Mouse (Mus musculus) G1E (cell line): ENCODE results near the gene Cerk. TPM values are rescaled to one million over a fixed set of nuclear protein-coding genes. Genes with fewer than 3 reads are reported as not detected.

ENCODE experiments used
- ATAC-seq: 2 replicates; pipeline ENCODE4 v1.8.0; 2016; ENCODE audit warnings: mild to moderate bottlenecking; ENCODE audit not compliant: insufficient number of reproducible peaks, poor library complexity, low FRiP score, severe bottlenecking; ENCODE audit errors: extremely low read depth
- DNase-seq: peaks from one replicate; pipeline ENCODE4 v3.0.0; 2012; ENCODE audit warnings: low spot score
- H3K27me3 ChIP-seq: 2 replicates; pipeline ENCODE4 v1.6.1; 2012; ENCODE audit warnings: mild to moderate bottlenecking, low read length, inconsistent platforms; ENCODE audit not compliant: insufficient read depth
- H3K36me3 ChIP-seq: replicated peaks from 2 replicates; pipeline ENCODE3; 2012; ENCODE audit warnings: mild to moderate bottlenecking, inconsistent platforms
- H3K4me1 ChIP-seq: 2 replicates; pipeline ENCODE4 v1.6.1; 2012; ENCODE audit warnings: low read depth, low read length, inconsistent platforms, mixed read lengths; ENCODE audit not compliant: insufficient read depth
- H3K4me3 ChIP-seq: 2 replicates; pipeline ENCODE4 v1.5.1; 2012; ENCODE audit warnings: low read depth, mild to moderate bottlenecking, inconsistent platforms, low read length, moderate library complexity, mixed read lengths
- H3K9me3 ChIP-seq: replicated peaks from 2 replicates; pipeline ENCODE4 v1.6.1; 2012; ENCODE audit warnings: inconsistent platforms
- CTCF ChIP-seq: IDR thresholded peaks from 2 replicates; pipeline ENCODE4 v1.5.1; 2012; ENCODE audit warnings: low read depth, low read length, inconsistent platforms, mixed read lengths
- GATA1 ChIP-seq: IDR thresholded peaks from 2 replicates; pipeline ENCODE4 v1.6.1; 2012; ENCODE audit warnings: borderline replicate concordance, low read length, inconsistent platforms, mixed read lengths
- GATA2 ChIP-seq: IDR thresholded peaks from 2 replicates; pipeline ENCODE4 v1.6.1; 2012; ENCODE audit warnings: low read depth, low read length, inconsistent platforms, borderline replicate concordance
- POLR2AphosphoS5 ChIP-seq: IDR thresholded peaks from 2 replicates; pipeline ENCODE4 v1.6.1; 2012; ENCODE audit warnings: low read depth, low read length, inconsistent platforms; ENCODE audit not compliant: insufficient replicate concordance
- TAL1 ChIP-seq: conservative IDR thresholded peaks from 2 replicates; pipeline ENCODE4 v1.6.1; 2012; ENCODE audit warnings: low read depth, low read length, inconsistent platforms, mixed read lengths
- polyA plus RNA-seq: library from polyadenylated mRNA; stranded (reverse); fragments of >175 nt; gene quantifications from 2 replicates; pipeline ENCODE4 v1.2.3, GENCODE M21; 2012
- total RNA-seq, 2 experiments: library from RNA; stranded (forward) in 1 of 2; stranded (reverse) in 1 of 2; fragments of 200-1000 nt in 1 of 2; fragments of >200 nt in 1 of 2; fragmentation: Nextera tagmentation in 1 of 2; gene quantifications; 2 replicates each; pipeline ENCODE4 v1.2.3; 2014 to 2017

The Cerk gene
- total RNA-seq (2014; fragmentation: Nextera tagmentation) (0.19 TPM in 1 of 2 replicates, not detected in the other), total RNA-seq (2017) (0.06 and 0.22 TPM in 2 replicates), polyA plus RNA-seq (0.01 and 0.02 TPM in 2 replicates)

DNA sequence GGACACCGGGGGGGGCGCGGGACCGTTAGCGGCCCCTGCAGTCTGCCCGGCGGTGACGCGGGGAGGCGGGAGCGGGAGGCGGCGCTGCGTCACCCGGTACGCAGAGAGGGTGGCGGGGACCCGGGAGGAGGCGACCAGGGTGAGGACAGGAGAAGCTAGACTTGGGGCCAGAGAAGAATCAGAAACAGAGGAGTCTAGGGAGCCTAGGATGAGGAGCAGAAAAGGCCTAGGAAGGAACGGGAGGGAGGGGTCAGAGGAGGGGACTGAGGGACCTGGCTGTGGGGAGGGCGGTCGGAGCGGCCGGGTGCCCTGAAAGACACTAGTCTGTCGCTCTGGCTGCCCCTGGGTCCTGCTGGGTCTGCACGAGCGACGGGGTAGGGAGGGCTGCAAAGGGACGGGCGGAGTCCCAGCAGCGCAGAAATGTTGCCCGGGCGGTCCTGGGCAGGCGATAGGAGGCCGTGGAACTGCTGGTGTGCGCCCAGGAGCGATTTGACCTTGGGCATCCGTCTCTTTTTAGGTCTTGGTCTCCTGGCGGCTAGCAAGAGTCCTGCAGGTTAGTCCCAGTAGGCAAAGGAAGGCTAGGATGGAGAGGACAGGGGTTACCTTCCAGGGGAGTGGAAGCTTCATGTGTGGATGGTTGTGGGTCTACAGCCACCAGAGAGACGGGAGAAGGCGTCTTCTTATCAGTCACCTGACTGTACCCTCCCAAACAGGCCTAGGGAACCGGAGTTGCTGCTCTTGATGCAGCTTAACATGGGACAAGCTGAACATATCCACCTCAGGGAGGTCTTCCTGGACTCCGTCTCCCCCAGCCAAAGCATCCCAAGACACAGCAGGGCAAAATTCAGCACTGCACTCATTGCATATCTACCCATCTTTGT, at the start of gene Cerk:
Gene Cerk, minus strand, starts transcription at position 453 of the 881 bp plus-strand sequence.
- peaks cover 54% of the 10 kb centered on the region for H3K27me3 ChIP-seq
- ATAC-seq: no peak
- H3K36me3 ChIP-seq: no peaks in the 10 kb centered on the region
- no peak for DNase-seq
- H3K9me3 ChIP-seq: no peaks in the 10 kb centered on the region
- H3K4me3 ChIP-seq: no peak within 1 kb of the TSS
- H3K4me1 ChIP-seq: no peaks in the 10 kb centered on the region
- TF ChIP-seq GATA2 (no peak), POLR2AphosphoS5 (no peak), GATA1 (no peak), CTCF (no peak), TAL1 (no peak)

DNA sequence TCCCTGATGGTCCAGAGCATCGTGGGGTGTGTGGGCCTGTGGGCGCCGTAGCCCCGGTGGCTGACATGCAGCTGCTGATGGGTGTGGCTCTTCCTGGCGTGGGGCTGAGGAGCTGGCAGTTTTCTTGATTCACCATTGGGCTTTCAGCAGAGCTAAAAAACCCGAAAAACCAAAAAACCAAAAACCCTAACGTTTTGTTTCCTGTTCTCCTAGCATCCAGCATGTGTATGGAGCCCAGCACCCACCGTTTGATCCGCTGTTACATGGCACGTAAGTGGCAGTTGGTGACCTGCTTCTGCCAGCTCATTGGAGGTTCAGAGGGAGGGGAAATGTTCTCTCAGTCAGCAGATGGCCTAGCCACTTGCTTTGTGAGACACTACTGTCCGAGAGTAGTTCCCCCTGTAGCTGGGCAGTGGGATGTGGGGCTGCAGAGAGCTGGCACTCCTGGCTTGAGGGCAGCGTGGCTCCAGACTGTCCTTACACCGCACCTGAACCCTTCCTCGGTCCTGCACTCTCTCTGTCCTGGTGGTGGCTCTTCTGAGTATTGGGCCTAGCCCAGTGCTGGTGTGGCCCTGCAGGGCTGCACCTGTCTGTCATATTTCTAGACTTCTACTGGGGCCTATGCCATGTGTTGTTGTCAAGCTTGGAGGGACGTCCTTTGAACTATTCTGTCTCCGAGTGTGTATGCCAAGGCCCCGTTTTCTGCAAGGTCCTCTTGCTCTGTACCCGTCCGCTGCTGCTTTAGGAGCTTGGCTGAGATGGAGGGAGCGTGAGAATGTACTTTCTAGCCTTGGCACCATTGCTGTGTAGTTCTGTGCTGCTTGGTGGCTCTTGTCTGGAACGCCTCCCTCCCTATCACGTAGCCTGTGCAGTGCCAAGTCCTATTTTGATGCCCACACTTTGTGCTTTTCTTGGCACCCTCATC, 48.8 kb upstream of the Cerk start:
- no peak for ATAC-seq

GRCm38 (mm10) chr15:86234001-86234400, 48.1 kb upstream of the Cerk start:
- DNase-seq (no peak), ATAC-seq (no peak)
- H3K27me3 ChIP-seq: no peaks in the 10 kb centered on the region
- H3K4me1 ChIP-seq: peaks cover 12% of the 10 kb centered on the region
- no peaks in the 10 kb centered on the region for H3K9me3 ChIP-seq
- peaks cover 77% of the 10 kb centered on the region for H3K36me3 ChIP-seq
- H3K4me3 ChIP-seq: no peak overlapping the region
- TF ChIP-seq CTCF (no peak), TAL1 (no peak), GATA2 (no peak), GATA1 (no peak), POLR2AphosphoS5 (no peak)

More for the DNA sequence above, 48.8 kb upstream of the Cerk start:
- Histone ChIP-seq H3K4me1 (peaks cover 4% of the 10 kb centered on the region), H3K4me3 (no peak overlapping the region), H3K27me3 (no peaks in the 10 kb centered on the region), H3K9me3 (no peaks in the 10 kb centered on the region), H3K36me3 (peaks cover 78% of the 10 kb centered on the region)
- no peak for TF ChIP-seq GATA2
- no peak for TF ChIP-seq CTCF
- no peak for TF ChIP-seq TAL1
- TF ChIP-seq POLR2AphosphoS5: no peak
- no peak for TF ChIP-seq GATA1
- DNase-seq: no peak

DNA sequence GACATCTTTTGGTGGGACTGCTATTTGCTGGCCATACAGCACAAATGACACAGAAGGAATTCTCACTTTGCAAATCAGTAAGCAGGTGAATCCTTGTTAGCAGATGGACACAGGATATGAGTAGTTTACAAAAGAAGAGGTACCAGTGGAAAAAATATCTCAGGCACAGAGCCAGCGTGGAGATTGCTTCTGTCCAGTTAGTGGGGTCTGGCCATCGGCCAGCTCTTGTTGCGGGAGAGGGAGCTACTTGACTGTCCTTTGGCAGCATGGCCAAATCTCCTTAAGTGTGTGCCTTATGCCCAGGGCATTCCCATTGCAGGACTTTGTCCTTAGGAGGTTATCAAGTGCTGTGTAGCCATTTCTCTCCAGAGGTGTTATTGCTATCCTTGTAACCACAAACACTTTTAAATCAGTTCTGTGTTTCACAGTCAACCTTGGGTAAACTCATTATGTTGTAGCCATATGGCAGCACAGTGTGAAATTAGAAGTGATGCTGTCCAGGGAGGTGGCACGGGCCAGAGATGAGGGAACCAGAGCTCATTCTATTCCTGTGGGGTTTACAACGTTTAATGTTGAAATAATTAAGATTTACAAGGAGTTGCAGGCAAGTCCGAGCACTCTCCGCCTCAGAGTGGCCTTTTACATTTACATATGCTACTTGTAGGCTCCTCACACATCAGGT, 46.0 kb upstream of the Cerk start:
- ATAC-seq: no peak
- Histone ChIP-seq H3K4me1 (peaks cover 16% of the 10 kb centered on the region), H3K36me3 (peaks cover 64% of the 10 kb centered on the region), H3K27me3 (no peaks in the 10 kb centered on the region), H3K4me3 (no peak overlapping the region), H3K9me3 (no peaks in the 10 kb centered on the region)
- no peak for TF ChIP-seq CTCF
- TF ChIP-seq TAL1: no peak
- no peak for TF ChIP-seq POLR2AphosphoS5
- no peak for TF ChIP-seq GATA2
- no peak for TF ChIP-seq GATA1
- no peak for DNase-seq

- Histone ChIP-seq H3K4me1 (peaks cover 16% of the 10 kb centered on the region), H3K27me3 (no peaks in the 10 kb centered on the region), H3K4me3 (no peak overlapping the region), H3K9me3 (no peaks in the 10 kb centered on the region), H3K36me3 (peaks cover 60% of the 10 kb centered on the region)
- TF ChIP-seq GATA1 (no peak), TAL1 (no peak), POLR2AphosphoS5 (no peak), CTCF (no peak), GATA2 (no peak)
- DNase-seq (no peak), ATAC-seq (no peak)
These were observed 45.2 kb upstream of the Cerk start for GRCm38 (mm10) chr15:86231170-86231569.
